Mouse (Mus musculus) cortical plate, adult 2 months (tissue): ENCODE data around the gene Urod.
A peak's percentile ranks its signal among the peaks of the same experiment; 100 is the strongest.

Experiments used
- CTCF ChIP-seq: fragments of 200-500 bp; IDR thresholded peaks from 2 replicates; pipeline ENCODE4 v1.5.1; 2011; ENCODE audit warnings: mild to moderate bottlenecking, control low read depth, low read length; ENCODE audit not compliant: insufficient read depth; ENCODE audit errors: extremely low read depth
- POLR2A ChIP-seq: fragments of 200-500 bp; IDR thresholded peaks from 2 replicates; pipeline ENCODE4 v1.6.1; 2011; ENCODE audit warnings: mild to moderate bottlenecking, low read length, control low read depth; ENCODE audit not compliant: insufficient read depth; ENCODE audit errors: extremely low read depth

DNA sequence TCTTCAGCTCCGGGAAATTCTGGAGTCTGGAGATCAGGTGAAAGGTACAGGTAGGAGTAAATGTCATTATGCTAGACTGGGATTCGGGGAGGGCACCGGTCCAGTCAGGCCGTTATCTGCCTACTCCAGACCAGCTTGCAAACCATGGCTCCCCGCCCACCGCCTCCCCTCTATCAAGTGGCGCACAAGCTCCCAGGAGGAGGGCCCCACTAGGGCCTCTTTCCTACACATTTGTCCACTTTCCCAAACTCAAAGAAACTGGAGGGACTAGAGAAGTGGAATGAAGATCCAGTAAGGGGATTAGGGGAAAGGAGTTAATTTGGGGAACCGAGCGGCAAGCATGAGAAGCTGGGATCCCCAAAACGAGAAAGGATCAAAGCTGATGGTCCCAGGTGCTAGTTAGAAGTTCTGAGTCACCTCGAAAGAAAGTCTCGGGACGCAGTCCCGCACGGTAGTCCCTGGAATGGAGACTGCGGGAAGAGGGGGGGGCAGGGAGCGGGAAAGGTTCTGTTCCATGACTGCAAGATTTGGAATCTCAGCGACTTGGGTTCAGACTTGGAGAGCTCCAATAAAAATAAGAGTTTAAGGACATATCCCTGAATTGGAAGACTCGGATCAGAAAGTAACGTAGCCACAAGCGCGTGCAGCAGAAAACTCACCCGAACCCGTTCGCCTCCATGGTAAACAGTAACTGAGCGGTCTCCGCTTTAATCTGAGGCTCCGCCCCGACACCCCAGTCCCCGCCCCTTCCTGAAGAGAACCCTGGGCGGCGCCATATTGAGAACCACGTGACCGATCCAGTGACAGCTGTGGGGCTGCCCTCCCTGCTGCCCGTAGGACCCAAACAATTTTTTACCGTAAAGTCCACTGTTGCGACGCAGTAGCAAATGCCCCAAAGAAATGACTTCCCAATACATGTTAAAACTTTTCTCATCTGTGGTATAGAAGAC is at the start of gene Urod:
- no peak for TF ChIP-seq CTCF
- TF ChIP-seq POLR2A: peak; percentile 66; the same call in 1 of the 2 replicates
